Mouse (Mus musculus): Measurements from ENCODE around the gene Fgf8. TPM values are rescaled to one million over a fixed set of nuclear protein-coding genes. Genes with fewer than 3 reads are reported as not detected.

Gene Fgf8
- polyA plus RNA-seq, 1 experiment, result not detected

GRCm38 (mm10) chr19:45783933-45784576 is 41.3 kb upstream of the Fgf8 start:
- peaks cover 4% of the 10 kb centered on the region; the same call in 1 of the 2 replicates for H3K4me1 ChIP-seq (ENCODE audit: control insufficient read depth, insufficient read depth, low read length)
- WGBS, result 39% methylated on average over 17 of the region's 17 CpGs
- peak overlapping the region; percentile 81 for H3K4me3 ChIP-seq (replicated peaks; ENCODE audit: control insufficient read depth, low read depth, low read length)
- TF ChIP-seq POLR2A (IDR thresholded peaks at IDR 0.05; ENCODE audit: borderline replicate concordance, control insufficient read depth, low read depth, low read length) (no peak), CTCF (IDR thresholded peaks at IDR 0.05; ENCODE audit: control insufficient read depth, insufficient read depth, low read length) (no peak)
- H3K27ac ChIP-seq (ENCODE audit: control insufficient read depth, insufficient read depth, low read depth, low read length, poor library complexity), result peak overlapping the region; percentile 76

DNA sequence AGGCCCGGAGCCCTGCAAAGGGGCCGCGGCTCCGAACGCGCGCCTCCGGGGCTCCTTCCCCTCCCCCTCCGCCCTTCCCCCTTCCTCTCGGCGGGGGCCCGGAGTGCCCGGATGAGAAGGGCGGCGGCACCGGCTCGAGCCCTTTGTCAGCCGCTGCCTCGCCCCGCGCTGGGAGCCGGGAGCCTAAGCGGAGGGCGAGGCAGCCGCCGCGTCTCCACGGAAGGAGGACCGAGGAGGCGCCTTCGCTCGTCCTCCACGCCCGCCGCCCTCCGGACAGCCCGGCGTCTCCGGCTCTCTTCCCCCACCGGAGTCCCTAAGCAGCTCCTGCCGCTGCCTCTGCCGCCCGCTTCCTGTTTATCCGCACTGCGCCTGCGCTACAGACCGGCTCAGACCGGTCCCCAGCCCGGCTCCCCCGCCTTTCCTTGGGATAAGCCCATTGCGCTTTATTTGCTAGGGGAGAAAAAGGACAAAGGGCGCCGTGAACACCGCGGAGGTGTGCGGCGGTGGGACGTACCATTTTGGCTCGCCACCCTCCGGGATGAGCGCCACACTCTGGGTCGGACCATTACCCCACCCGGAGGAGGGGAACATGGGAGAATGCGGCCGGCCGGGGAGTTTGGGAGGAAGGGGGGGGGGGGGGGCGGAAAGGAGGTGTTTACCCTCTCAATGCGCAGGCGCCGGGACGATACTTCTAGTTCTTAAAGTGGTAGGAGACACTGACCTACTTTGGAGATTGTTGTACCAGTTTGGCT is 40.6 kb upstream of the Fgf8 start, which contains the start of gene Mgea5:
TSS of gene Mgea5 (minus strand) at position 657 of the 752 bp plus-strand sequence.
- peak within 1 kb of the TSS; percentile 99 for H3K27ac ChIP-seq (ENCODE audit: control insufficient read depth, insufficient read depth, low read depth, low read length, poor library complexity)
- H3K4me3 ChIP-seq (replicated peaks; ENCODE audit: control insufficient read depth, low read depth, low read length), result peak within 1 kb of the TSS; percentile 81
- under 1% methylated on average over 68 of the region's 71 CpGs for WGBS
- peaks cover 4% of the 10 kb centered on the region; the same call in 1 of the 2 replicates for H3K4me1 ChIP-seq (ENCODE audit: control insufficient read depth, insufficient read depth, low read length)
- TF ChIP-seq POLR2A (IDR thresholded peaks at IDR 0.05; ENCODE audit: borderline replicate concordance, control insufficient read depth, low read depth, low read length), result peak; percentile 95
- TF ChIP-seq CTCF (IDR thresholded peaks at IDR 0.05; ENCODE audit: control insufficient read depth, insufficient read depth, low read length), result no peak

DNA sequence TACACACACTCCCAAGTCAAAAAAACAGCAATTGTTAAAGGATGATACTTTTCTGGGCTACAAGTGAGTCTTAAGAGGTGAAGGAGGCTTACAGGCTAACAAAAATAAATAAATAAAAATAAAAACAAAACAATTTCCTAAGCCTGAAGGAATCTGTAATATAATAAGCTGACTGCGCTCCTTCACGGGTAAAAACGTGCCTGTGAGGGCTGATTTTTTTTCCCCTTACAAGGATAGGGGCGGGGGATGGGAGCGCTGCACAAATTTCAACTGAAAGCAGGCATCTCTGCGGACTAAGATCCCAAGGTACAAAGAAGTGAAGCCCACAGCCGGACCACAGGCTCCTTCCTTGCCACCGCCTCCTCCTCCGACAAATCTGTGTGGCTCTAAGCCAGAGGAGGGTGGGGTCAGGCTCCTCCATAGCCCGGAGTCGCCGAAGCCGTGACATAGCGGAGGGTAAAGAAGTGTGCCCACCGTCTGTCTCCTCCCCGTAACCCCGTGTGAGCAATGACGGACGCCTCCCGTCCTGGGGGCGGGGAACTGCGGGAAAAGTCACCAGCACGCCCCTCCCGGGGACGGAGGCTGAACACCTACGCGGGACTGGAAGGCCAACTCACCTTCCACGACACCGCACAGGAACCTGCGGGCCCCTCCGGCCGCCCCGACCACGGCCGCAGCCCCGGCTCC is 39.7 kb upstream of the Fgf8 start:
- H3K4me1 ChIP-seq (ENCODE audit: control insufficient read depth, insufficient read depth, low read length), result peaks cover 4% of the 10 kb centered on the region; the same call in 1 of the 2 replicates
- under 1% methylated on average over 36 of the region's 36 CpGs for WGBS
- peak overlapping the region; percentile 99 for H3K27ac ChIP-seq (ENCODE audit: control insufficient read depth, insufficient read depth, low read depth, low read length, poor library complexity)
- TF ChIP-seq POLR2A (IDR thresholded peaks at IDR 0.05; ENCODE audit: borderline replicate concordance, control insufficient read depth, low read depth, low read length) (no peak), CTCF (IDR thresholded peaks at IDR 0.05; ENCODE audit: control insufficient read depth, insufficient read depth, low read length) (no peak)
- H3K4me3 ChIP-seq (replicated peaks; ENCODE audit: control insufficient read depth, low read depth, low read length), result peak overlapping the region; percentile 79

- no peak overlapping the region for H3K27ac ChIP-seq (ENCODE audit: control insufficient read depth, insufficient read depth, low read depth, low read length, poor library complexity)
- no peak for TF ChIP-seq CTCF (IDR thresholded peaks at IDR 0.05; ENCODE audit: control insufficient read depth, insufficient read depth, low read length)
- TF ChIP-seq POLR2A (IDR thresholded peaks at IDR 0.05; ENCODE audit: borderline replicate concordance, control insufficient read depth, low read depth, low read length), result no peak
- H3K4me3 ChIP-seq (replicated peaks; ENCODE audit: control insufficient read depth, low read depth, low read length), result peak overlapping the region; percentile 19
- peaks cover 4% of the 10 kb centered on the region; the same call in 1 of the 2 replicates for H3K4me1 ChIP-seq (ENCODE audit: control insufficient read depth, insufficient read depth, low read length)
- WGBS, result 42% methylated on average over 8 of the region's 8 CpGs
These were observed 39.0 kb upstream of the Fgf8 start for GRCm38 (mm10) chr19:45781676-45782075.

DNA sequence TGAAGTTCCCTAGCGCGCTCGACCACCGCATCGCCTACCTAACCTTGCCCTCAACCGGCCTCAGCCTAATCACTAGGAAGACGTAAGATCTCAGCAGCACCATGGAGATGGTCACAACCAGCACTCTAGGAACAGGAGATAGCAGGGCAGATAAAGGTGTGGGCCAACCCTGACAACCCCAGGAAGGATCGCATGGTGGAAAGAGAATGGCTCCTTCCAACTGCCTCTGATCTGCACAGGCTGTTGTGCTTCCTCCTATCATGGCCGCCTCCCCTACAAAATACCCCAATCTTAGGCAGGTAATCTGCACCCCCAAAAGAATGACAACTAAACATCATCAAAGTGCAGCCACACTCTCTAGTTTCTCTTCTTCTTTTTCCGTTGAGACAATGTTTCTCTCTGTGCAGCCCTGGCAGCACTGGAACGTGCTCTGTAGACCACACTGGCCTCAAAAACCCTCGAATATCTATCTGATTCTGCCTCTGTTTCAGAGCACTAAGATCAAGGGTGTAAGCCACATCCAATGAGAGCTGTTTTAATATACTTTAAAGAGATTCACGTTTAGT is 37.7 kb upstream of the Fgf8 start:
- no peak for TF ChIP-seq POLR2A (IDR thresholded peaks at IDR 0.05; ENCODE audit: borderline replicate concordance, control insufficient read depth, low read depth, low read length)
- no peak for TF ChIP-seq CTCF (IDR thresholded peaks at IDR 0.05; ENCODE audit: control insufficient read depth, insufficient read depth, low read length)
- WGBS, result 43% methylated on average over 13 of the region's 13 CpGs
- H3K4me3 ChIP-seq (replicated peaks; ENCODE audit: control insufficient read depth, low read depth, low read length), result peak overlapping the region; percentile 1
- H3K4me1 ChIP-seq (ENCODE audit: control insufficient read depth, insufficient read depth, low read length), result peaks cover 4% of the 10 kb centered on the region; the same call in 1 of the 2 replicates
- no peak overlapping the region for H3K27ac ChIP-seq (ENCODE audit: control insufficient read depth, insufficient read depth, low read depth, low read length, poor library complexity)

DNA sequence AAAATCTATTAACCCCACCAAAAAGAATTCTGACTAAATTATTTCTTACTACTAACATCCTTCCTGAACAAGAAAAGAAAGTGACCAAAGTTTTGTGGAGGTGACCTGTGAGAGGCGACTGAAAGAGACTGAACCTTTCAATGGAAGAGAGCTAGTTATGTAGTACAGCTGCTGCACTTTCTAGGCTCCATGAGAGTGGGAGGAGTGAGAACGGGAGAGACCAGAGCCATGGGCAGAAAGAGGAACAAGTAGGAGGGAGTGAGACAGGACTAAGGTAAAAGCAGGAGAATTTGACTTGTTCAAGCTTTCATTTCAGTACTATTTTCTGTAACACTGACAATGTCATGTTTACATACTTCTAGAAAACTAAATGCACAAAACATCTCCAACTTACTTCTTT is 32.8 kb upstream of the Fgf8 start:
- 68% methylated on average over 2 of the region's 2 CpGs for WGBS
- Histone ChIP-seq H3K27ac (ENCODE audit: control insufficient read depth, insufficient read depth, low read depth, low read length, poor library complexity) (no peak overlapping the region), H3K4me3 (replicated peaks; ENCODE audit: control insufficient read depth, low read depth, low read length) (no peak overlapping the region), H3K4me1 (ENCODE audit: control insufficient read depth, insufficient read depth, low read length) (peaks cover 2% of the 10 kb centered on the region; the same call in 1 of the 2 replicates)
- TF ChIP-seq POLR2A (IDR thresholded peaks at IDR 0.05; ENCODE audit: borderline replicate concordance, control insufficient read depth, low read depth, low read length) (no peak), CTCF (IDR thresholded peaks at IDR 0.05; ENCODE audit: control insufficient read depth, insufficient read depth, low read length) (no peak)

DNA sequence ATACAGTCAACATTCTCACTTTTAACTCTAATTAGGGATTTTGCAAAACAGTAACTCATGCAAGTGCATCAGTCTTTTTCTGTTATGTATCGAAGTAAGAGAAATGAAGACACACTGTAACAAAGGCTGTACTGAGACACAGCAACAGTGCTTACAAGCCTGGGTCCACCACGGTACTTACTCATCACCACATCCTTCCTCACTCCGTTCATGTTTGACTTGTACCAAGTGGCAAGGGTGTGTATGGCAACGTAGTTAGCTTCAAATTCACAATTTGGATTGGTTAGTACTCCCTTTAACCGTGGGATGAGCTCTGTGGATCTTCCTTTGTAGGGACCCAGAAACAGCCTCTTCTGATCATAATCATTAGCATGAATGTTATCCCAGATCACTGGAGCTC is 28.8 kb upstream of the Fgf8 start:
- Histone ChIP-seq H3K4me3 (replicated peaks; ENCODE audit: control insufficient read depth, low read depth, low read length) (no peak overlapping the region), H3K4me1 (ENCODE audit: control insufficient read depth, insufficient read depth, low read length) (no peaks in the 10 kb centered on the region), H3K27ac (ENCODE audit: control insufficient read depth, insufficient read depth, low read depth, low read length, poor library complexity) (no peak overlapping the region)
- WGBS, result 64% methylated on average over 5 of the region's 5 CpGs
- no peak for TF ChIP-seq CTCF (IDR thresholded peaks at IDR 0.05; ENCODE audit: control insufficient read depth, insufficient read depth, low read length)
- TF ChIP-seq POLR2A (IDR thresholded peaks at IDR 0.05; ENCODE audit: borderline replicate concordance, control insufficient read depth, low read depth, low read length), result no peak

All from bone marrow, adult 2 months (tissue).